Mouse (Mus musculus): Measurements from ENCODE around the gene Zfp324. TPM values are rescaled to one million over a fixed set of nuclear protein-coding genes. Genes with fewer than 3 reads are reported as not detected.
A peak's percentile ranks its signal among the peaks of the same experiment; 100 is the strongest.
"Not testable (repeated sequence)": the region's sequence is repeated elsewhere in the genome, so short reads cannot be mapped to it uniquely, and the experiment has no call there.

The Zfp324 gene
- polyA plus RNA-seq, 1 experiment from 2014 or later = 9.7 TPM

DNA sequence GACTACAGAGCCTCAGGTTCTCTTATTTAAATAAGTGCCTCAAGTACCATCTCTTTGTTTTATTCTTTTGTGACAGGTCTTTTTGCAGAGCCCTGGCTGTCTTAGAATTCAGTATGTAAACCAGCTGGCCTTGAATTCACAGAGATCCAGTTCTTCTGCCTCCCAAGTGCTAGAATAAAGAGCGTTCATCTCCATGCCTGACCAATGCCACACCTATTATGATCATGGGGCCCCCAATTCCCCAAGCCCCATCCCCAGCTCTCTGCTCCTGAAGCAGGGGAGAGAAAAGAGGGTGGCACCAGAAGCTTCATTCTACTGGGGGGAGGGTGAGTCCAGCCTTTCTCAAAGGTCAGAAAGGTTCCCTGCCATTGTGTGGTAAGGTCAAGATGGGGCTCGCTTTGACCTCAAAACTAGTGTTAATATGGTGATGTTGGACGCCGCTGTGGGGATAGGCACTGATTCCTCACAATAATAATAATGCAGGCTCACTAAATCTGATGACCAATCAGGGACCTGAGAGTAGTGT lies 32.0 kb upstream of the Zfp324 start:
- H3K9ac ChIP-seq (replicated peaks; ENCODE audit: low read depth, low read length) = no peak overlapping the region
- no peaks in the 10 kb centered on the region for H3K27me3 ChIP-seq (ENCODE audit: control insufficient read depth, insufficient read depth, low read length)
- H3K36me3 ChIP-seq (ENCODE audit: control insufficient read depth, insufficient read depth, low read length) = no peaks in the 10 kb centered on the region
- 74% methylated on average over 4 of the region's 4 CpGs for WGBS
- H3K4me3 ChIP-seq (ENCODE audit: low read depth, low read length) = no peak overlapping the region
- H3K9me3 ChIP-seq (ENCODE audit: control insufficient read depth, low read depth, low read length) = no peaks in the 10 kb centered on the region
- H3K27ac ChIP-seq (ENCODE audit: low read length) = no peak overlapping the region
- H3K4me2 ChIP-seq (replicated peaks; ENCODE audit: low read depth, low read length) = no peak overlapping the region
- H3K4me1 ChIP-seq (ENCODE audit: control insufficient read depth, insufficient read depth, low read length) = no peaks in the 10 kb centered on the region
- ATAC-seq (ENCODE audit: insufficient number of reproducible peaks, insufficient read depth, low FRiP score, low read depth) = no peak

DNA sequence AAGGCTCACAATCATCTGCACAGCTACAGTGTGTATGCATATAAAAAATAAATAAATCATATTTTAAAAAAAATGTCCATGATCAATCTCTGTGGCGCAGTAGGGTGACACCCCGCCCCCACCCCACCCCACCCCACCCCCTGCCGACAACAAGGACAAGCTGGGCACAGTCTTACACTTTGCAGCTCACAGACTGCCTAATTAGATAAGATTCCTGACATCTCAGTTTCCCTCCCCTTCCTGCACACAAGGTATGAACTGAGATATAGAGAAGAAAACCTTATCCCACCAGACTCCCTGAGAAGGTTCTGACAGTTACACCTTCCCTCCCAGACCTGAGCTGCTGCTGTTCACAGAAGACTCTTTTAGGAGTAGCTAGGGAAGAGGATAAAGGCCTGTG lies 30.8 kb upstream of the Zfp324 start:
- Histone ChIP-seq H3K4me3 (ENCODE audit: low read depth, low read length) (no peak overlapping the region), H3K9ac (replicated peaks; ENCODE audit: low read depth, low read length) (no peak overlapping the region), H3K4me2 (replicated peaks; ENCODE audit: low read depth, low read length) (no peak overlapping the region), H3K4me1 (ENCODE audit: control insufficient read depth, insufficient read depth, low read length) (no peaks in the 10 kb centered on the region), H3K9me3 (ENCODE audit: control insufficient read depth, low read depth, low read length) (no peaks in the 10 kb centered on the region), H3K27ac (ENCODE audit: low read length) (no peak overlapping the region), H3K27me3 (ENCODE audit: control insufficient read depth, insufficient read depth, low read length) (no peaks in the 10 kb centered on the region), H3K36me3 (ENCODE audit: control insufficient read depth, insufficient read depth, low read length) (no peaks in the 10 kb centered on the region)
- ATAC-seq (ENCODE audit: insufficient number of reproducible peaks, insufficient read depth, low FRiP score, low read depth) = no peak
- whole genome bisulfite sequencing = 65% methylated on average over 3 of the region's 3 CpGs

DNA sequence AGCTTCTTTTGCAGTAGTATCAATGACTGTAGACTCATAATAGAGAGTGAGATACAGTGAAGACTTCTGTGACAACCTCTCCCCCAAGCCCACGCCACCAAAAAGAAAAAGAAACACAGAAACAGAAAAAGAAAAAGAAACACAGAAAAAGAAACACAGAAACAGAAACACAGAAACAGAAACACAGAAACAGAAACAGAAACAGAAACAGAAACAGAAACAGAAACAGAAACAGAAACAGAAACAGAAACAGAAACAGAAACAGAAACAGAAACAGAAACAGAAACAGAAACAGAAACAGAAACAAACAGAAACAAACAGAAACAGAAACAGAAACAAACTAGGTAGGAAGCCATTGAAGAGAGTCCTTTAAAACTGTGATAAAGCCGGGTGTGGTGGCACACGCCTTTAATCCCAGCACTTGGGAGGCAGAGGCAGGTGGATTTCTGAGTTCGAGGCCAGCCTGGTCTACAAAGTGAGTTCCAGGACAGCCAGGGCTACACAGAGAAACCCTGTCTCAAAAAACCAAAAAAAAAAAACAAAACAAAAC lies 28.3 kb upstream of the Zfp324 start:
- not testable (repeated sequence) for H3K36me3 ChIP-seq (ENCODE audit: control insufficient read depth, insufficient read depth, low read length); H3K27me3 ChIP-seq (ENCODE audit: control insufficient read depth, insufficient read depth, low read length); H3K27ac ChIP-seq (ENCODE audit: low read length); H3K4me1 ChIP-seq (ENCODE audit: control insufficient read depth, insufficient read depth, low read length); H3K4me3 ChIP-seq (ENCODE audit: low read depth, low read length); H3K4me2 ChIP-seq (replicated peaks; ENCODE audit: low read depth, low read length); H3K9me3 ChIP-seq (ENCODE audit: control insufficient read depth, low read depth, low read length); ATAC-seq (ENCODE audit: insufficient number of reproducible peaks, insufficient read depth, low FRiP score, low read depth); H3K9ac ChIP-seq (replicated peaks; ENCODE audit: low read depth, low read length)
- 92% methylated on average over 3 of the region's 4 CpGs for WGBS

GRCm38 (mm10) chr7:12940599-12940998 lies 25.0 kb upstream of the Zfp324 start:
- Histone ChIP-seq H3K27ac (ENCODE audit: low read length) (no peak overlapping the region), H3K9ac (replicated peaks; ENCODE audit: low read depth, low read length) (no peak overlapping the region), H3K4me3 (ENCODE audit: low read depth, low read length) (no peak overlapping the region), H3K9me3 (ENCODE audit: control insufficient read depth, low read depth, low read length) (no peaks in the 10 kb centered on the region), H3K36me3 (ENCODE audit: control insufficient read depth, insufficient read depth, low read length) (no peaks in the 10 kb centered on the region), H3K27me3 (ENCODE audit: control insufficient read depth, insufficient read depth, low read length) (no peaks in the 10 kb centered on the region), H3K4me2 (replicated peaks; ENCODE audit: low read depth, low read length) (no peak overlapping the region), H3K4me1 (ENCODE audit: control insufficient read depth, insufficient read depth, low read length) (no peaks in the 10 kb centered on the region)
- 88% methylated on average over 4 of the region's 4 CpGs for WGBS
- no peak for ATAC-seq (ENCODE audit: insufficient number of reproducible peaks, insufficient read depth, low FRiP score, low read depth)

DNA sequence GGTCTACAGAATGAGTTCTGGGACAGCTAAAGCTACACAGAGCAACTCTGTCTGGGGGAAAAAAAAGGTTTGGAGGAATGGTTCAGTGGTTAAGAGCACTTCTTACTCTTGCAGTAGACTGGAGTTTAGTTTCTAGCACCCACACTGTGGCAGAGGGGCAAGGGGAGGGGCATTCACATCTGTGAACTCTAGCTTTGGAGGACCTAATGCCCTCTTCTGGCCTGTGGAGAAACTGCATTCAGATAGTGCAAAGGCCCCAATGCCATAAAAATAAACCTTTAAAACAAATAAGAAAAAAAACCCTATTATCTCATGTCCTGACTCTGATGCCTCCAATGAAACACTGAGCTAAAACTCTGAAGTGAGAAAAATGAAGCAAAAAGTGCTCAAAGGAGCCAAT lies 22.1 kb upstream of the Zfp324 start:
- H3K9ac ChIP-seq (replicated peaks; ENCODE audit: low read depth, low read length) = no peak overlapping the region
- no peak for ATAC-seq (ENCODE audit: insufficient number of reproducible peaks, insufficient read depth, low FRiP score, low read depth)
- H3K36me3 ChIP-seq (ENCODE audit: control insufficient read depth, insufficient read depth, low read length) = no peaks in the 10 kb centered on the region
- no peaks in the 10 kb centered on the region for H3K27me3 ChIP-seq (ENCODE audit: control insufficient read depth, insufficient read depth, low read length)
- no peaks in the 10 kb centered on the region for H3K9me3 ChIP-seq (ENCODE audit: control insufficient read depth, low read depth, low read length)
- no peak overlapping the region for H3K27ac ChIP-seq (ENCODE audit: low read length)
- no peaks in the 10 kb centered on the region for H3K4me1 ChIP-seq (ENCODE audit: control insufficient read depth, insufficient read depth, low read length)
- H3K4me2 ChIP-seq (replicated peaks; ENCODE audit: low read depth, low read length) = no peak overlapping the region
- H3K4me3 ChIP-seq (ENCODE audit: low read depth, low read length) = no peak overlapping the region

DNA sequence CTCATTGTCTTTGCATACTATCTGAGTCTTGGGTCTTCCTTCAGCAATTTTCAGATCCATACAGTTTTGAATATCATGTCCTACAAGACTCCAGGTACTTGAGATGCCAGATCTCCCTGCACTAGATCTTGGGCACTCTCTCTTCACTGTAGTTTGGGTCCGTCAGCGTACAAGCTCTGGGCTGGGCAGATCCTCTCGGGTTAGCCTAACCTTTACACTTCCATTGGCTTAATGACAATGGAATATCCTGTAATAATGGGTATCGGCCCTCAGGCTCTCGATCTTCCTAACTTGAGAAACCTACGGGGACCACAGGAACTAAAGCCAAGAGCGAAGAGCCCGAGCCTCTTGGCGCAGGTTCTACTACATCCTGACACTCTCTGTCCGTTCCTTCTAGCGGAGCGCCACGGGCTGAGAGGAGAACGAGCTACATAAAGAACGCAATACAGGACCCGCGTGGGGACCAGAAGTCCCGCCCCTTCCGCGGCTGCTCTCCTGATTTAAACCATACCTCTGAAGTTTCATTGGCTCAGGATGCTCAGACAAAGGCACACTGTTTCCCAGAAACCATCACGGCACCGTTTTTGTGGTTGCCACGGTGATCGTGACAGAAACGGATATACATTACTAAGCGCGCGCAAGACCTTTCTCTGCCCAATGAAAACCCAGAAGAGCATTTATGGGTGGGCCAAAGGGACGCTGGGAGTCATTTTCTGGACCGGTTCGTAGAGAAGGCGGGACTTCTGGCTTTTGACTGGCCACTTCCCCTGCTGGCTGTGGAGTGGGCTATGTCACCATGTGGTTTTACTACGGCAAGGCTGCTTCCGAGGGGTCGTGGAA lies 16.4 kb upstream of the Zfp324 start:
- H3K4me1 ChIP-seq (ENCODE audit: control insufficient read depth, insufficient read depth, low read length) = no peaks in the 10 kb centered on the region
- H3K4me3 ChIP-seq (ENCODE audit: low read depth, low read length) = peak overlapping the region; percentile 35
- peak; percentile 97 for ATAC-seq (ENCODE audit: insufficient number of reproducible peaks, insufficient read depth, low FRiP score, low read depth)
- H3K4me2 ChIP-seq (replicated peaks; ENCODE audit: low read depth, low read length) = peak overlapping the region; percentile 74
- no peaks in the 10 kb centered on the region for H3K9me3 ChIP-seq (ENCODE audit: control insufficient read depth, low read depth, low read length)
- H3K27ac ChIP-seq (ENCODE audit: low read length) = peak overlapping the region; percentile 82
- H3K9ac ChIP-seq (replicated peaks; ENCODE audit: low read depth, low read length) = peak overlapping the region; percentile 55
- H3K27me3 ChIP-seq (ENCODE audit: control insufficient read depth, insufficient read depth, low read length) = no peaks in the 10 kb centered on the region
- no peaks in the 10 kb centered on the region for H3K36me3 ChIP-seq (ENCODE audit: control insufficient read depth, insufficient read depth, low read length)
- WGBS = 10% methylated on average over 35 of the region's 35 CpGs

DNA sequence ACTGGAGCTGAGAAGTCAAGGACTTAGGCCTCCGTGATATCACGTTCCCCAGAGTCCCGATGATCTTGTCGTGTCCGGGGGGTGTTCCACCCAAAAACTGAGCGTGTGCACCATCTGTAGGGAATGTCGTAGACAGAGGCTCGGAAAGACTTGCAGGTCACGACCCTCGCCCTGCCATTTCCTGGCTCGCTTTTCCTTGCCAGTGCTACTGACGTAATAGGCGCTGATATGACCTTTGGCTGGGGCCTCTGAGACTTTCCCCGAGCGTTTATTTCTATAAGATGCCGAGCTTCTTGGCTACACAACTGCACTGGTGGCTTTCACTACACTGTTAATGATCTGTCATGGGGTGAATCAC lies 15.8 kb upstream of the Zfp324 start:
- peak overlapping the region; percentile 74 for H3K4me2 ChIP-seq (replicated peaks; ENCODE audit: low read depth, low read length)
- H3K27ac ChIP-seq (ENCODE audit: low read length) = peak overlapping the region; percentile 80
- H3K27me3 ChIP-seq (ENCODE audit: control insufficient read depth, insufficient read depth, low read length) = no peaks in the 10 kb centered on the region
- ATAC-seq (ENCODE audit: insufficient number of reproducible peaks, insufficient read depth, low FRiP score, low read depth) = peak; percentile 44
- peak overlapping the region; percentile 55 for H3K9ac ChIP-seq (replicated peaks; ENCODE audit: low read depth, low read length)
- peak overlapping the region; percentile 35 for H3K4me3 ChIP-seq (ENCODE audit: low read depth, low read length)
- no peaks in the 10 kb centered on the region for H3K9me3 ChIP-seq (ENCODE audit: control insufficient read depth, low read depth, low read length)
- H3K36me3 ChIP-seq (ENCODE audit: control insufficient read depth, insufficient read depth, low read length) = no peaks in the 10 kb centered on the region
- no peaks in the 10 kb centered on the region for H3K4me1 ChIP-seq (ENCODE audit: control insufficient read depth, insufficient read depth, low read length)
- 3% methylated on average over 16 of the region's 16 CpGs for WGBS

DNA sequence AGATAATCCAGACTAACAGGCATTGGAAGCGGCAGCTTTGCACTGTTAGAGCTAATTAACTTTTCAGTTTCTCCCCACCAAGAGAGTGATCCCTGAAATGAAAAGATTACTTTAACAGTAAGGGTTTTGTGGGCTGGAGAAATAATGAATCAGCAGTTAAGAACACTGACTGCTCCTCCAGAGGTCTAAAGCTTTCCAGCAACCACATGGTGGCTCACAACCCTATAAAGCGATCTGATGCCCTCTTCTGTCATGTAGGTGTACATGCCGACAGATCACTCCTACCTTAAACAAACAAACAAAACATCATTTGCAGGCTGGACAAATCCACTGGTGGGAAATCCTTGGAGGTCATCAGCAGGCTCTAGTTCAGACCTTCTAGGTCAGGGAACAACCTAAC lies 10.7 kb upstream of the Zfp324 start:
- no peak overlapping the region for H3K4me2 ChIP-seq (replicated peaks; ENCODE audit: low read depth, low read length)
- no peak overlapping the region for H3K27ac ChIP-seq (ENCODE audit: low read length)
- H3K4me1 ChIP-seq (ENCODE audit: control insufficient read depth, insufficient read depth, low read length) = no peaks in the 10 kb centered on the region
- no peaks in the 10 kb centered on the region for H3K36me3 ChIP-seq (ENCODE audit: control insufficient read depth, insufficient read depth, low read length)
- no peaks in the 10 kb centered on the region for H3K9me3 ChIP-seq (ENCODE audit: control insufficient read depth, low read depth, low read length)
- ATAC-seq (ENCODE audit: insufficient number of reproducible peaks, insufficient read depth, low FRiP score, low read depth) = no peak
- H3K27me3 ChIP-seq (ENCODE audit: control insufficient read depth, insufficient read depth, low read length) = no peaks in the 10 kb centered on the region
- 47% methylated on average over 3 of the region's 3 CpGs for whole genome bisulfite sequencing
- H3K9ac ChIP-seq (replicated peaks; ENCODE audit: low read depth, low read length) = no peak overlapping the region
- no peak overlapping the region for H3K4me3 ChIP-seq (ENCODE audit: low read depth, low read length)
